Mouse (Mus musculus) liver, adult 2 months (tissue): ENCODE results near the gene 4933427D14Rik. TPM values are rescaled to one million over a fixed set of nuclear protein-coding genes. Genes with fewer than 3 reads are reported as not detected.

Experiments
- DNase-seq: peaks from one replicate; pipeline ENCODE4 v3.0.0-alpha.2; 2011; ENCODE audit warnings: low read depth, low spot score; ENCODE audit errors: extremely low read depth
- H3K27ac ChIP-seq: fragments of 200-500 bp; replicated peaks from 2 replicates; pipeline ENCODE4 v1.5.1; 2012; ENCODE audit warnings: low read depth, mild to moderate bottlenecking, control low read depth, inconsistent platforms, low read length; ENCODE audit not compliant: insufficient read depth
- H3K27me3 ChIP-seq: fragments of 200-500 bp; 2 replicates; pipeline ENCODE4 v1.6.1; 2012; ENCODE audit warnings: mild to moderate bottlenecking, moderate library complexity, low read length, inconsistent platforms; ENCODE audit not compliant: control insufficient read depth, insufficient read depth
- H3K36me3 ChIP-seq: fragments of 200-500 bp; 2 replicates; pipeline ENCODE4 v1.6.1; 2012; ENCODE audit warnings: low read length, inconsistent platforms; ENCODE audit not compliant: control insufficient read depth, insufficient read depth
- H3K4me1 ChIP-seq: fragments of 200-500 bp; 2 replicates; pipeline ENCODE4 v1.6.1; 2011; ENCODE audit warnings: low read length; ENCODE audit not compliant: control insufficient read depth, insufficient read depth
- H3K4me3 ChIP-seq: fragments of 200-500 bp; 2 replicates; pipeline ENCODE4 v1.5.1; 2011; ENCODE audit warnings: low read depth, mild to moderate bottlenecking, control low read depth, low read length, moderate library complexity; ENCODE audit not compliant: insufficient read depth
- H3K79me2 ChIP-seq: fragments of 200-500 bp; 2 replicates; pipeline ENCODE4 v1.6.1; 2012; ENCODE audit warnings: inconsistent platforms, mild to moderate bottlenecking, low read length, moderate library complexity; ENCODE audit not compliant: control insufficient read depth, insufficient read depth
- H3K9ac ChIP-seq: fragments of 200-500 bp; 2 replicates; pipeline ENCODE4 v1.6.1; 2012; ENCODE audit warnings: low read depth, mild to moderate bottlenecking, control low read depth, inconsistent platforms, low read length
- CTCF ChIP-seq: fragments of 200-500 bp; IDR thresholded peaks from 2 replicates; pipeline ENCODE4 v1.5.1; 2011; ENCODE audit warnings: low read depth, low read length, control low read depth
- POLR2A ChIP-seq: fragments of 200-500 bp; IDR thresholded peaks from 2 replicates; pipeline ENCODE4 v1.6.1; 2011; ENCODE audit warnings: low read length, control low read depth; ENCODE audit not compliant: insufficient read depth; ENCODE audit errors: extremely low read depth
- WGBS: fragments of 180-500 bp; shearing (Covaris S2); methylation state at CpG from one replicate; pipeline ENCODE4 v1.1.7; 2018; 5-methylcytosine and 5-hydroxymethylcytosine counted together
- polyA plus RNA-seq: library from polyadenylated mRNA; depleted of rRNA; stranded (reverse); fragments of >200 nt; gene quantifications from 2 replicates; pipeline ENCODE4 v1.2.3, GENCODE M21; 2012
- total RNA-seq: library from RNA; depleted of rRNA; stranded (reverse); fragments of >200 nt; gene quantifications from 2 replicates; pipeline ENCODE4 v1.2.3, GENCODE M21; 2014

The 4933427D14Rik gene
- total and polyA plus RNA-seq, 2 experiments = 1.7 to 2.2 TPM

GRCm38 (mm10) chr11:72224865-72225264 lies 17.6 kb upstream of the 4933427D14Rik start:
- Histone ChIP-seq H3K4me1 (no peaks in the 10 kb centered on the region; the same call in 1 of the 2 replicates), H3K27me3 (no peaks in the 10 kb centered on the region), H3K36me3 (no peaks in the 10 kb centered on the region), H3K79me2 (no peaks in the 10 kb centered on the region), H3K27ac (no peak overlapping the region), H3K9ac (no peak overlapping the region), H3K4me3 (no peak overlapping the region)
- WGBS = 7% methylated on average over 5 of the region's 5 CpGs
- TF ChIP-seq CTCF (peak; percentile 95), POLR2A (no peak)
- peak; percentile 57 for DNase-seq

GRCm38 (mm10) chr11:72223414-72223813 lies 16.2 kb upstream of the 4933427D14Rik start:
- Histone ChIP-seq H3K79me2 (no peaks in the 10 kb centered on the region), H3K36me3 (no peaks in the 10 kb centered on the region), H3K9ac (no peak overlapping the region), H3K4me3 (no peak overlapping the region), H3K4me1 (no peaks in the 10 kb centered on the region; the same call in 1 of the 2 replicates), H3K27ac (no peak overlapping the region), H3K27me3 (no peaks in the 10 kb centered on the region)
- 88% methylated on average over 4 of the region's 4 CpGs for WGBS
- no peak for TF ChIP-seq CTCF
- TF ChIP-seq POLR2A = no peak
- DNase-seq = no peak

GRCm38 (mm10) chr11:72221278-72221677 lies 14.0 kb upstream of the 4933427D14Rik start:
- no peak overlapping the region for H3K27ac ChIP-seq
- DNase-seq = peak; percentile 50
- H3K9ac ChIP-seq = no peak overlapping the region
- peak; percentile 90 for TF ChIP-seq CTCF
- TF ChIP-seq POLR2A = no peak
- no peaks in the 10 kb centered on the region for H3K79me2 ChIP-seq
- H3K36me3 ChIP-seq = no peaks in the 10 kb centered on the region
- no peaks in the 10 kb centered on the region; the same call in 1 of the 2 replicates for H3K4me1 ChIP-seq
- H3K4me3 ChIP-seq = no peak overlapping the region
- no peaks in the 10 kb centered on the region for H3K27me3 ChIP-seq
- WGBS = 21% methylated on average over 6 of the region's 6 CpGs

GRCm38 (mm10) chr11:72217116-72217515 lies 9.9 kb upstream of the 4933427D14Rik start:
- 75% methylated on average over 5 of the region's 5 CpGs for WGBS
- H3K4me1 ChIP-seq = peaks cover 6% of the 10 kb centered on the region
- no peaks in the 10 kb centered on the region for H3K36me3 ChIP-seq
- DNase-seq = no peak
- TF ChIP-seq POLR2A = no peak
- no peak for TF ChIP-seq CTCF
- H3K27me3 ChIP-seq = no peaks in the 10 kb centered on the region
- no peaks in the 10 kb centered on the region for H3K79me2 ChIP-seq
- H3K4me3 ChIP-seq = no peak overlapping the region
- no peak overlapping the region for H3K9ac ChIP-seq
- H3K27ac ChIP-seq = no peak overlapping the region

- peaks cover 6% of the 10 kb centered on the region; the same call in 1 of the 2 replicates for H3K4me1 ChIP-seq
- H3K9ac ChIP-seq = peak within 1 kb of the TSS; percentile 83
- H3K79me2 ChIP-seq = no peaks in the 10 kb centered on the region
- WGBS = under 1% methylated on average over 29 of the region's 29 CpGs
- H3K36me3 ChIP-seq = peaks cover 5% of the 10 kb centered on the region; the same call in 1 of the 2 replicates
- H3K27me3 ChIP-seq = no peaks in the 10 kb centered on the region
- no peak for TF ChIP-seq CTCF
- no peak for TF ChIP-seq POLR2A
- peak within 1 kb of the TSS; percentile 75 for H3K4me3 ChIP-seq
- peak within 1 kb of the TSS; percentile 48 for H3K27ac ChIP-seq
- peak; percentile 88 for DNase-seq
Measured at GRCm38 (mm10) chr11:72215410-72215797, 8.1 kb upstream of the 4933427D14Rik start, which contains the start of gene Med31. Gene Med31 (minus strand): TSS chr11:72215592.

- H3K9ac ChIP-seq = peak overlapping the region; percentile 83
- H3K4me3 ChIP-seq = peak overlapping the region; percentile 75
- DNase-seq = peak; percentile 89
- H3K27ac ChIP-seq = peak overlapping the region; percentile 48
- no peaks in the 10 kb centered on the region for H3K27me3 ChIP-seq
- peaks cover 6% of the 10 kb centered on the region; the same call in 1 of the 2 replicates for H3K4me1 ChIP-seq
- TF ChIP-seq POLR2A (peak; percentile 54; the same call in 1 of the 2 replicates), CTCF (no peak)
- H3K79me2 ChIP-seq = no peaks in the 10 kb centered on the region
- WGBS = 2% methylated on average over 51 of the region's 51 CpGs
- peaks cover 5% of the 10 kb centered on the region; the same call in 1 of the 2 replicates for H3K36me3 ChIP-seq
Measured at GRCm38 (mm10) chr11:72214591-72215409, 7.5 kb upstream of the 4933427D14Rik start.
